Mouse (Mus musculus): ENCODE results near the gene Itga5. TPM values are rescaled to one million over a fixed set of nuclear protein-coding genes. Genes with fewer than 3 reads are reported as not detected.

The Itga5 gene
- polyA plus RNA-seq, 1 experiment from 2014 or later: 6.3 TPM

DNA sequence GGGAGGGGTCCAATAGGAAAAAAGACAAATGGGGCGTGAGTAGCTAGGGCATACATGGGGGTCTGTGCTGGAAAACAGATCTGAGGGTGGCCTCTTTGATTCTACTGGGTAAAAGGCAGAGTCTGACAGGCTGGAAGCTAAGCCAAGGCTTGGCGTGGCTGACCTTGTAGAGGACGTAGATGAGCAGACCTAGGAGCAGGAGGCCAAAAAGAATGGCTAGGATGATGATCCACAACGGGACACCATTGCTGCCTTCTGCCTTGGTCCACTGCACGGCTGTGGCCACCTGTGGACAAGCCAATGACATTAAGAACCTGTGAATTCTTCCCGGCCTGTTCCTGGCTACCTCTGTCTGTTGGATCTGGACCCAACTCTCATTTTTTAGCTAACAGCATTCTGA, 20.8 kb downstream of the Itga5 start:
- Histone ChIP-seq H3K4me1 (ENCODE audit: control insufficient read depth, insufficient read depth, low read depth, low read length) (peaks cover 5% of the 10 kb centered on the region), H3K9ac (ENCODE audit: low read depth, low read length) (no peak overlapping the region), H3K36me3 (ENCODE audit: control insufficient read depth, insufficient read depth, low read length) (no peaks in the 10 kb centered on the region), H3K4me3 (ENCODE audit: low read length) (no peak overlapping the region), H3K27ac (ENCODE audit: low read depth, low read length) (no peak overlapping the region), H3K9me3 (ENCODE audit: control insufficient read depth, low read length) (no peaks in the 10 kb centered on the region), H3K4me2 (ENCODE audit: low read length) (no peak overlapping the region), H3K27me3 (replicated peaks; ENCODE audit: control insufficient read depth, insufficient read depth, low read length) (no peaks in the 10 kb centered on the region)
- ATAC-seq: no peak
- 89% methylated on average over 6 of the region's 6 CpGs for WGBS

GRCm38 (mm10) chr15:103343556-103343955, 23.0 kb downstream of the Itga5 start:
- no peak for ATAC-seq
- Histone ChIP-seq H3K4me3 (ENCODE audit: low read length) (no peak overlapping the region), H3K4me1 (ENCODE audit: control insufficient read depth, insufficient read depth, low read depth, low read length) (peaks cover 12% of the 10 kb centered on the region), H3K9me3 (ENCODE audit: control insufficient read depth, low read length) (no peaks in the 10 kb centered on the region), H3K27ac (ENCODE audit: low read depth, low read length) (no peak overlapping the region), H3K4me2 (ENCODE audit: low read length) (no peak overlapping the region), H3K36me3 (ENCODE audit: control insufficient read depth, insufficient read depth, low read length) (no peaks in the 10 kb centered on the region), H3K27me3 (replicated peaks; ENCODE audit: control insufficient read depth, insufficient read depth, low read length) (no peaks in the 10 kb centered on the region), H3K9ac (ENCODE audit: low read depth, low read length) (no peak overlapping the region)

DNA sequence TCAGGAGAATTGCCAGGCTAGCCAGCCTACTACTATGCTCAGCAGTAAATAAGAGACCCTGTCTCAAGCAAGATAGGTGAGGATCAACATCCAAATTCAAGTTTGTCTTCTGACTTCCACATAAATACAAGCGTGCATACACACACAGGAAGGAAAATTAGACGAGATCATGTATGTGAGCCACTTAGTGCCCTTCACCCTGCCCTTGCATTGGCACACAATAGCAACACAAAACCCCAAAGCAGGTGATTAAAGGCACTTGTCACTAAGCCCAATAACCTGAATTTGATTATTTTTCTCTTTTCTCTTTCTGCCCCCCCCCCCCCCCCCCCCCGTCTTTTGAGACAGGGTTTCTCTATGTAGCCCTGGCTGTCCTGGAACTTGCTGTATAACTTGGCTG, 23.6 kb downstream of the Itga5 start:
- Histone ChIP-seq H3K9ac (ENCODE audit: low read depth, low read length) (no peak overlapping the region), H3K4me1 (ENCODE audit: control insufficient read depth, insufficient read depth, low read depth, low read length) (peaks cover 14% of the 10 kb centered on the region), H3K27ac (ENCODE audit: low read depth, low read length) (no peak overlapping the region), H3K36me3 (ENCODE audit: control insufficient read depth, insufficient read depth, low read length) (no peaks in the 10 kb centered on the region), H3K4me3 (ENCODE audit: low read length) (no peak overlapping the region), H3K27me3 (replicated peaks; ENCODE audit: control insufficient read depth, insufficient read depth, low read length) (no peaks in the 10 kb centered on the region; the same call in 1 of the 2 replicates), H3K4me2 (ENCODE audit: low read length) (no peak overlapping the region), H3K9me3 (ENCODE audit: control insufficient read depth, low read length) (no peaks in the 10 kb centered on the region)
- WGBS: 83% methylated on average over 2 of the region's 3 CpGs
- ATAC-seq: no peak

GRCm38 (mm10) chr15:103342415-103342814, 24.1 kb downstream of the Itga5 start:
- no peak for ATAC-seq
- H3K4me2 ChIP-seq (ENCODE audit: low read length): no peak overlapping the region
- H3K4me3 ChIP-seq (ENCODE audit: low read length): no peak overlapping the region
- no peaks in the 10 kb centered on the region for H3K36me3 ChIP-seq (ENCODE audit: control insufficient read depth, insufficient read depth, low read length)
- H3K27ac ChIP-seq (ENCODE audit: low read depth, low read length): no peak overlapping the region
- no peak overlapping the region for H3K9ac ChIP-seq (ENCODE audit: low read depth, low read length)
- WGBS: 15% methylated on average over 4 of the region's 4 CpGs
- H3K9me3 ChIP-seq (ENCODE audit: control insufficient read depth, low read length): no peaks in the 10 kb centered on the region
- peaks cover 14% of the 10 kb centered on the region for H3K4me1 ChIP-seq (ENCODE audit: control insufficient read depth, insufficient read depth, low read depth, low read length)
- no peaks in the 10 kb centered on the region; the same call in 1 of the 2 replicates for H3K27me3 ChIP-seq (replicated peaks; ENCODE audit: control insufficient read depth, insufficient read depth, low read length)

DNA sequence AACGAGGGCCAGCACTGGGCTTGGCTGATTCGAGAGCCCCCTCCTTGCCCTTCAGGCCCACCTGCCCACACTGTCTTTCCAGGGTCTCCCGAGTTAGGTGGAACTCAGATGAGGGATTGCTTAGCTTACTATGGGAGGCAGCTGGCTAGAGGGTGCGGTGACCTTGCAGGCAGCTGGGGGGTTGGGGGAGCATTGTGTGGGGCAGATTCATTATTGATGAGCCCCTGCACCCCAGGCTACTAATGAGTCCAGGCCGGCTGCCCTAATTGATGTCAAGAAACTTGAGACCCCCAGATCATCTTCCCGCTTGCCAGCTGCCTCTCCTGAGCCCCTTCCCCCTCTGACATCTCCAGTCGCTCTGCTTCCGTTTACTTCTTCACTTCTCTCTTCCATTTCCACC, 25.0 kb downstream of the Itga5 start:
- Histone ChIP-seq H3K27me3 (replicated peaks; ENCODE audit: control insufficient read depth, insufficient read depth, low read length) (no peaks in the 10 kb centered on the region; the same call in 1 of the 2 replicates), H3K36me3 (ENCODE audit: control insufficient read depth, insufficient read depth, low read length) (no peaks in the 10 kb centered on the region), H3K9me3 (ENCODE audit: control insufficient read depth, low read length) (no peaks in the 10 kb centered on the region), H3K9ac (ENCODE audit: low read depth, low read length) (no peak overlapping the region), H3K4me1 (ENCODE audit: control insufficient read depth, insufficient read depth, low read depth, low read length) (peaks cover 14% of the 10 kb centered on the region), H3K4me2 (ENCODE audit: low read length) (no peak overlapping the region), H3K27ac (ENCODE audit: low read depth, low read length) (no peak overlapping the region), H3K4me3 (ENCODE audit: low read length) (no peak overlapping the region)
- no peak for ATAC-seq
- 61% methylated on average over 8 of the region's 8 CpGs for WGBS

DNA sequence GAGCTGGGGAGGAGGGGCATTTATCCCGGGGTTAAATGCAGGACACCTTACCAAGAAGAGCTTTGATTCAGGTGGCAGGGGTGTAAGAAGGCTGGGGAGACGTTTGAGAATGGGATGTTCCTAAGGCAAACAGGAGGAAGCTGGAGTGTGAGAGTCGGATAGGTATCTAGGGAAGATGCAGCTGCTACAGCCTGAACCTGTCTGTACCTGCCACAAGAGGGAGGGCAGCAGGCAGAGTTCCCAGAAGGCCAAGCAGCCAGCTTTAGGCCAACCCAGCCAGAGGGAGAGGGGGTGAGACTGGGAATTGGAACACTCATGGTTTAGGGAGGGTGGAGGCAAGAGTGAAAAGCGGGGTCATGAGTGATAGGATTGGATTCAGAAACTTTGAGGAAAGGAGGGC, 25.8 kb downstream of the Itga5 start:
- Histone ChIP-seq H3K27me3 (replicated peaks; ENCODE audit: control insufficient read depth, insufficient read depth, low read length) (no peaks in the 10 kb centered on the region; the same call in 1 of the 2 replicates), H3K4me1 (ENCODE audit: control insufficient read depth, insufficient read depth, low read depth, low read length) (peaks cover 14% of the 10 kb centered on the region), H3K9ac (ENCODE audit: low read depth, low read length) (no peak overlapping the region; the same call in 1 of the 2 replicates), H3K27ac (ENCODE audit: low read depth, low read length) (no peak overlapping the region), H3K9me3 (ENCODE audit: control insufficient read depth, low read length) (no peaks in the 10 kb centered on the region), H3K4me3 (ENCODE audit: low read length) (peak overlapping the region; percentile 64), H3K4me2 (ENCODE audit: low read length) (peak overlapping the region; percentile 83), H3K36me3 (ENCODE audit: control insufficient read depth, insufficient read depth, low read length) (no peaks in the 10 kb centered on the region)
- 25% methylated on average over 4 of the region's 4 CpGs for WGBS
- ATAC-seq: no peak

DNA sequence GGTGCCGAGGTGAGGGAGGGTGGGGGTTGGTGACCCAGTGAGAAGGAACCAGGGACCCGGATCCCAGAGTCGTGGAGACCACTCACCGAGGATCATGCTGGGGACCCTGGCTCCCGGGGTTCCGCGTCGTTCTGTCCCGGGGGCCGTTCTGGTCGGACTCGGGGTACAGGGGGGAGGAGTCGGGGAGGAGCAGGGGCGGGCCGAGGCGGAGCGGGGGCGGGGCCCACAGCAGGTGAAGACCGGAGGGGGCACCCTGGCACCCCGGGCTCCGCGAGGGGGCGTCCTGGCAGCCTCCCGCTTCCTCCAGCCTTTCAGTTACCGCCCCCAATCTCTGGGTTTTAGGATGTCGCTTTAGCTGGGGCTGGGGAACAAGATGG, 26.6 kb downstream of the Itga5 start, which contains the start of gene Zfp385a:
Gene Zfp385a, minus strand, starts transcription at position 133 of the 377 bp plus-strand sequence.
- Histone ChIP-seq H3K27me3 (replicated peaks; ENCODE audit: control insufficient read depth, insufficient read depth, low read length) (no peaks in the 10 kb centered on the region; the same call in 1 of the 2 replicates), H3K4me2 (ENCODE audit: low read length) (peak within 1 kb of the TSS; percentile 83), H3K27ac (ENCODE audit: low read depth, low read length) (no peak within 1 kb of the TSS; the same call in 1 of the 2 replicates), H3K36me3 (ENCODE audit: control insufficient read depth, insufficient read depth, low read length) (no peaks in the 10 kb centered on the region), H3K4me3 (ENCODE audit: low read length) (peak within 1 kb of the TSS; percentile 64), H3K4me1 (ENCODE audit: control insufficient read depth, insufficient read depth, low read depth, low read length) (peaks cover 19% of the 10 kb centered on the region), H3K9me3 (ENCODE audit: control insufficient read depth, low read length) (no peaks in the 10 kb centered on the region), H3K9ac (ENCODE audit: low read depth, low read length) (peak within 1 kb of the TSS; percentile 59)
- WGBS: under 1% methylated on average over 20 of the region's 26 CpGs
- ATAC-seq: peak; percentile 63

GRCm38 (mm10) chr15:103339166-103339960, 27.2 kb downstream of the Itga5 start:
- WGBS: 7% methylated on average over 30 of the region's 31 CpGs

DNA sequence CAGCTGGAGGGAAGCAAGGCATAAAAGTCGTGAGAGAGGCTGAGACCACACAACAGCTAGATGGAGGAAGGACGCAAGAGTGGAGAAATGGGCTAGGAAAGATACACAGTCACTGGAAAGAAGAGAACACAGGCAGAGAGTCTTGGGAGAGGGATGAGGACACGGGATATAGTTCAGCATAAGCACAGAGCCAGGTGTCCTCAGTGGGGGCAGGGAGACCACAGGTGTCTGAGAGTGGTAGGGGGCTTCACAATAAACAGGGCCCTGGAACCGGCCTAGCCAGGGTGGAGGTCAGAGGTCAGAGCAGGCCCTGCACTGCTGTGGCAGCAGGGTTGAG, 27.8 kb downstream of the Itga5 start:
- Histone ChIP-seq H3K9me3 (ENCODE audit: control insufficient read depth, low read length) (no peaks in the 10 kb centered on the region), H3K4me3 (ENCODE audit: low read length) (peak overlapping the region; percentile 64), H3K4me1 (ENCODE audit: control insufficient read depth, insufficient read depth, low read depth, low read length) (peaks cover 25% of the 10 kb centered on the region), H3K4me2 (ENCODE audit: low read length) (peak overlapping the region; percentile 83), H3K27me3 (replicated peaks; ENCODE audit: control insufficient read depth, insufficient read depth, low read length) (no peaks in the 10 kb centered on the region; the same call in 1 of the 2 replicates), H3K36me3 (ENCODE audit: control insufficient read depth, insufficient read depth, low read length) (no peaks in the 10 kb centered on the region), H3K27ac (ENCODE audit: low read depth, low read length) (no peak overlapping the region), H3K9ac (ENCODE audit: low read depth, low read length) (peak overlapping the region; percentile 59)
- no peak; the same call in 1 of the 2 replicates for ATAC-seq
- 36% methylated on average over 4 of the region's 4 CpGs for WGBS

More at GRCm38 (mm10) chr15:103339166-103339960, 27.2 kb downstream of the Itga5 start:
- Histone ChIP-seq H3K4me2 (ENCODE audit: low read length) (peak overlapping the region; percentile 83), H3K27me3 (replicated peaks; ENCODE audit: control insufficient read depth, insufficient read depth, low read length) (no peaks in the 10 kb centered on the region; the same call in 1 of the 2 replicates), H3K27ac (ENCODE audit: low read depth, low read length) (no peak overlapping the region; the same call in 1 of the 2 replicates), H3K9ac (ENCODE audit: low read depth, low read length) (peak overlapping the region; percentile 59), H3K4me3 (ENCODE audit: low read length) (peak overlapping the region; percentile 64), H3K4me1 (ENCODE audit: control insufficient read depth, insufficient read depth, low read depth, low read length) (peaks cover 20% of the 10 kb centered on the region), H3K36me3 (ENCODE audit: control insufficient read depth, insufficient read depth, low read length) (no peaks in the 10 kb centered on the region), H3K9me3 (ENCODE audit: control insufficient read depth, low read length) (no peaks in the 10 kb centered on the region)
- peak; percentile 55 for ATAC-seq

All from hindbrain, embryonic 16.5 days (tissue).